Comparison of ENCODE assay signal across 11 mouse cellular contexts in genomic region chr7:66120702-66121396, GRCm38 (mm10). TPM values are rescaled to one million over a fixed set of nuclear protein-coding genes. Genes with fewer than 3 reads are reported as not detected.
DNase-seq lines count a peak whose midpoint lies in the region; ATAC-seq and TF ChIP-seq lines count a peak whose summit lies in the region.
"Had no signal": no experiment of that assay in that cellular context is flagged by ENCODE, and none has a peak within 500 bp of the region (broad histone marks: within the 10 kb centered on the region; RNA-seq: fewer than 3 reads in every experiment).

No protein-coding gene starts in this region.

- H3K9ac ChIP-seq in hindbrain, postnatal 0 days (replicated peaks; ENCODE audit: low read length), result no peak overlapping the region
- no peak overlapping the region for H3K9ac ChIP-seq in hindbrain, embryonic 11.5 days (ENCODE audit: low read depth, low read length)
- H3K9ac ChIP-seq in kidney, embryonic 16.5 days (replicated peaks; ENCODE audit: low read length), result no peak overlapping the region

- no peaks in the 10 kb centered on the region for H3K9me3 ChIP-seq in hindbrain, postnatal 0 days (ENCODE audit: low read length)
- H3K9me3 ChIP-seq in hindbrain, embryonic 11.5 days (ENCODE audit: control insufficient read depth, low read length), result no peaks in the 10 kb centered on the region
- H3K9me3 ChIP-seq in kidney, embryonic 16.5 days (ENCODE audit: low read length), result no peaks in the 10 kb centered on the region

- TF ChIP-seq CTCF in hindbrain, postnatal 0 days (IDR thresholded peaks at IDR 0.05; ENCODE audit: low read depth), result no peak

- H3K27ac ChIP-seq in hindbrain, postnatal 0 days, result peak overlapping the region; percentile 12; the same call in 1 of the 2 replicates
- H3K27ac ChIP-seq in hindbrain, embryonic 11.5 days (ENCODE audit: low read depth, low read length), result no peak overlapping the region
- no peak overlapping the region for H3K27ac ChIP-seq in kidney, embryonic 16.5 days (ENCODE audit: low read length)

- H3K4me3 ChIP-seq in hindbrain, postnatal 0 days (ENCODE audit: low read length), result no peak overlapping the region
- no peak overlapping the region for H3K4me3 ChIP-seq in hindbrain, embryonic 11.5 days (ENCODE audit: low read depth, low read length)
- H3K4me3 ChIP-seq in kidney, embryonic 16.5 days (ENCODE audit: low read length), result no peak overlapping the region

- peaks cover 1% of the 10 kb centered on the region; the same call in 1 of the 2 replicates for H3K36me3 ChIP-seq in hindbrain, postnatal 0 days (ENCODE audit: insufficient read depth, low read length)
- H3K36me3 ChIP-seq in hindbrain, embryonic 11.5 days (ENCODE audit: control insufficient read depth, insufficient read depth, low read length), result peaks cover 6% of the 10 kb centered on the region; the same call in 1 of the 2 replicates
- H3K36me3 ChIP-seq in kidney, embryonic 16.5 days (ENCODE audit: insufficient read depth, low read length), result peaks cover 7% of the 10 kb centered on the region

- WGBS in hindbrain, postnatal 0 days, result 59% methylated on average over 7 of the region's 7 CpGs
- WGBS in hindbrain, embryonic 11.5 days, result 71% methylated on average over 7 of the region's 7 CpGs
- WGBS in kidney, embryonic 16.5 days, result 44% methylated on average over 7 of the region's 7 CpGs

- no peak overlapping the region for H3K4me2 ChIP-seq in hindbrain, postnatal 0 days (ENCODE audit: low read depth, low read length)
- no peak overlapping the region for H3K4me2 ChIP-seq in hindbrain, embryonic 11.5 days (replicated peaks; ENCODE audit: low read depth, low read length)
- H3K4me2 ChIP-seq in kidney, embryonic 16.5 days (replicated peaks; ENCODE audit: low read depth, low read length), result no peak overlapping the region

- no peak for DNase-seq in hindbrain, postnatal 0 days (ENCODE audit: low spot score)
- DNase-seq in hindbrain, embryonic 11.5 days (ENCODE audit: low spot score), result no peak
- DNase-seq in thymus, postnatal 4 days, result peak; percentile 19
- DNase-seq in thymus, adult 18-20 months, result no peak
- DNase-seq in induced T-regulatory cell, adult 2 months (ENCODE audit: low read depth), result peak; percentile 17
- DNase-seq in urinary bladder, postnatal 14 days (ENCODE audit: low spot score), result no peak
- no peak for DNase-seq in adrenal gland, adult 2 months
- DNase-seq: gastrocnemius, postnatal 25 days; lung, adult 2 months; retina, postnatal 1 day had no signal

- peaks cover 7% of the 10 kb centered on the region; the same call in 1 of the 2 replicates for H3K4me1 ChIP-seq in hindbrain, postnatal 0 days (ENCODE audit: insufficient read depth, low read length)
- H3K4me1 ChIP-seq in hindbrain, embryonic 11.5 days (replicated peaks; ENCODE audit: control insufficient read depth, insufficient read depth, low read length), result no peaks in the 10 kb centered on the region
- H3K4me1 ChIP-seq in kidney, embryonic 16.5 days (ENCODE audit: insufficient read depth, low read length), result peaks cover 28% of the 10 kb centered on the region

- no peaks in the 10 kb centered on the region for H3K27me3 ChIP-seq in hindbrain, postnatal 0 days (ENCODE audit: insufficient read depth, low read length)
- no peaks in the 10 kb centered on the region for H3K27me3 ChIP-seq in hindbrain, embryonic 11.5 days (ENCODE audit: control insufficient read depth, insufficient read depth, low read length)
- no peaks in the 10 kb centered on the region for H3K27me3 ChIP-seq in kidney, embryonic 16.5 days (ENCODE audit: insufficient read depth, low read length)

- ATAC-seq in hindbrain, postnatal 0 days, result no peak
- no peak for ATAC-seq in hindbrain, embryonic 11.5 days (ENCODE audit: low FRiP score)
- ATAC-seq in kidney, embryonic 16.5 days (ENCODE audit: low FRiP score, low TSS enrichment), result no peak

RNA-seq across cellular contexts. Expression of gene Chsy1, which starts 11.5 kb away (rescaled TPM):
- 32.9 and 35.5 TPM in 2 replicates for total RNA-seq in hindbrain, postnatal 0 days (2014; rRNA removed)
- polyA plus RNA-seq in hindbrain, postnatal 0 days (2015; fragmentation: Nextera tagmentation; extraction: Ambion mirVana), result 7.9 and 8.4 TPM in 2 replicates
- polyA plus RNA-seq in hindbrain, embryonic 11.5 days (2014; fragmentation: Nextera tagmentation; extraction: Ambion mirVana), result 20.4 and 30.4 TPM in 2 replicates
- total RNA-seq in adrenal gland, adult 2 months (2021), result 10 to 100 TPM; 12.6 to 17.0 TPM
- 3.2 and 4.1 TPM in 2 replicates for polyA plus RNA-seq in adrenal gland, adult 2 months (2012; rRNA removed)
- 13.4 and 13.9 TPM in 2 replicates for polyA plus RNA-seq in kidney, embryonic 16.5 days (2015; fragmentation: Nextera tagmentation; extraction: Ambion mirVana)

RNA-seq across cellular contexts. Expression of gene Selenos, which starts 41.4 kb away (rescaled TPM):
- 30.4 and 32.4 TPM in 2 replicates for total RNA-seq in hindbrain, postnatal 0 days (2014; rRNA removed)
- polyA plus RNA-seq in hindbrain, postnatal 0 days (2015; fragmentation: Nextera tagmentation; extraction: Ambion mirVana), result 115 and 131 TPM in 2 replicates
- polyA plus RNA-seq in hindbrain, embryonic 11.5 days (2014; fragmentation: Nextera tagmentation; extraction: Ambion mirVana), result 88.2 and 90.4 TPM in 2 replicates
- total RNA-seq in adrenal gland, adult 2 months (2021), result 100 to 1,000 TPM in 1 of 2 experiments, 10 to 100 TPM in 1; 79.6 to 100 TPM
- 163 and 188 TPM in 2 replicates for polyA plus RNA-seq in adrenal gland, adult 2 months (2012; rRNA removed)
- 111 and 125 TPM in 2 replicates for polyA plus RNA-seq in kidney, embryonic 16.5 days (2015; fragmentation: Nextera tagmentation; extraction: Ambion mirVana)

Comparison
In these comparisons a context has a peak if more than half of its experiments do, and no peak if none do; other contexts are left out.
1. DNase-seq: peak in thymus, postnatal 4 days (single experiment) and induced T-regulatory cell, adult 2 months (single experiment); none in hindbrain, postnatal 0 days (single experiment), hindbrain, embryonic 11.5 days (single experiment), thymus, adult 18-20 months (0 of 2), urinary bladder, postnatal 14 days (single experiment) and adrenal gland, adult 2 months (single experiment).